Mouse (Mus musculus): Measurements from ENCODE around the gene Itsn1. TPM values are rescaled to one million over a fixed set of nuclear protein-coding genes. Genes with fewer than 3 reads are reported as not detected.

Gene Itsn1
- polyA plus RNA-seq, 1 experiment: 25.8 TPM

DNA sequence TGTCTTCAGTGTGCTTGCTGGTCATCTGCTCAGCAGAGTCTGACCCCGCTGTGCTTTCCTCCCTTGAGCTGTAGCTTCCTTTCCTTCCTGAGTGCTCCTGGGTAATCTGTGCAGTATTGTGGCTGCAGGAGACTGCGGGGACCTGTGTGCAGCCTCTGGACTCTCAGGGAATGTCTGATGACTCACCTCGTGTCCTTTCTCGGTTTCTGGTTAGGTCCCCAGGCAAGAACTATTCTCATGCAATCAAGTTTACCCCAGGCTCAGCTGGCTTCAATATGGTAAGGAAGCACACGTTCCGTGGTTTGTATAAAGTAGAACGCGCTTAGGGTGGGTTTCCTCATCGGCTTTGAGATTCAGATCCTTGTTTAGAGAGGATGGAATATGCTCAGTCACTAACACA, 82.8 kb downstream of the Itsn1 start:
- DNase-seq (ENCODE audit: low read depth): no peak

DNA sequence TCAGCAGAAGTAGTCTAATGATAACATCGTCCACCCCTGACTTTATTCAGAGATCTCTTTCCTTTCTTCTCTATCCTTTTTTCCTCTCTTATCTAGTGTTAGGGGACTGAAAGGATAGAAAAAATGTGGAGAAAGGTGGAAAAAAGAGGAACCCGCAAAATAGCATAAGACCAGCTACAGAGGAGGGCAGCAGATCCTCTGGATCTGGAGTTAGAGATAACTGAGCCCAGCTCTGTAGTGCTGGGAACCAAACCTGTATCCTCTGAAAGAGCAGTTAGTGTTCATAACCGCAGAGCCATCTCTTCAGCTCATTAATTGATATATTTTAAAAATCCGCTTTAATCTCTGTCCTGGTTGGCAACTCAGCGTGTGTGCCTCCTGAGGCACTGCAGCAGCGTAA, 84.5 kb downstream of the Itsn1 start:
- no peak for DNase-seq (ENCODE audit: low read depth)

DNA sequence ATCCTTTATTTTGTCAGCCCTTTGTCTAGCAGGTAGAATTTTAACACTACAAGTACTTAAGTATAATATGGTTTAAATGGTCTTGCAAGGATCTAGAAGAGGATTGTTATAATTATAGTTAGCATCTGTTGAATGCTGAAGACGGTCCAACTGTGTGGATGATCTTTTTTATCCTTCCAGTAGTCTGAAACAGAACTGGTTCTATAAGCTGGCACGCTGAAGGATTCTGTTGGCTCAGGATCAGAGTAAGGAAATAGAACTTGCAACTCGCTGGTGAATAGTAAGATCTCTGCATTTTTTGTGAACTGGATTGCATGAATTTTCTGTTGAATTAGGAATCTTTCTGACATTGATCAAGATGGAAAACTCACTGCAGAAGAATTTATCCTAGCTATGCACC, 86.0 kb downstream of the Itsn1 start:
- DNase-seq (ENCODE audit: low read depth): no peak

- DNase-seq (ENCODE audit: low read depth): no peak
Measured at GRCm38 (mm10) chr16:91820299-91820698, 91.2 kb downstream of the Itsn1 start.

- DNase-seq (ENCODE audit: low read depth): no peak
Measured at GRCm38 (mm10) chr16:91822325-91822724, 93.2 kb downstream of the Itsn1 start.

DNA sequence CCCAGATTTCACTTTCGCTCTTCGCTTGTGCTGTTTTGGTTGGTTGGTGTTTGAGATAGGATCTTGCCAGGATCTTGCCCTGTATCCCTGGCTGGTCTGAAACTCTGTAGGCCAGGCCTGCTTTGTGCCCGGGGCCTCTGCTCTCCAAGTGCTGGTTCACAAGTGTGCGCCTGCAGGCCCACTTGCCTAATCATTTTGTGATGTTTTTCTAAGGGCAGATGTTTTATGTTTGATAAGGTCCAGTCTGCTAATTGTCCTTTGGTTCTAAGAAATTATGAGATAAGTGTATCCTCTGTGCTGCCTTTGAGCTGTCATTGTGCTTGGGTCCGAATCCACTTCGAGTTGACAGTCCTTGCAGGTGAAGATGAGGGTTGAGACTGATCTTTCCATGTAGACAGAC, 93.7 kb downstream of the Itsn1 start:
- no peak for DNase-seq (ENCODE audit: low read depth)

DNA sequence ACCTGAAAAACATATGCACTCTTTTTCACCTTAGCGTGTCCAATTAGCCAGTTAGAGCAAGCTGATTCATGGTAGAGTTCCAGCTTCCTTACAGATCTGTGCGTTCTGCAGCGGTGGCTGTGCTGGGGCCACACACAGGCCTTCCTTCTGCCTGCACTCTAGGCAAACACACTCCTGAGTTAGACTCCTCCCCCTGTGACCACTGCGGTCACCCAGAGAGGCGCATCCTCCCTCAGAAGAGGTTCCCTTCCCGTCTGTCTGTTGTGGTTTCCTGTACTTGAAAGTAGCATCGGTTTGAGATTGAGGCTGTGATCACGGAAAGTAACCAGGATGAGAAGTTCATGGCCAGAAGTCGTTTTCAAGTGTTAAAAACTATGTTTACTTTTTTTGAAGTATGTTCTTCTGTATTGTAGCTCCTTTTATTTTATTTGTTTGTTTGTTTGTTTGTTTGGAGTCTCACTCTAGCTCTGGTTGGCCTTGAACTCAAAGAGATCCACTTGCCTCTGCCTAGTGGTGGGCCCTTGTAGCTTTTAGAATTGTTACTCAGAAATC, 96.8 kb downstream of the Itsn1 start:
- no peak for DNase-seq (ENCODE audit: low read depth)

- DNase-seq (ENCODE audit: low read depth): no peak
Measured at GRCm38 (mm10) chr16:91826893-91827292, 97.8 kb downstream of the Itsn1 start.

- DNase-seq (ENCODE audit: low read depth): no peak
Measured at GRCm38 (mm10) chr16:91827456-91827855, 98.4 kb downstream of the Itsn1 start.

DNA sequence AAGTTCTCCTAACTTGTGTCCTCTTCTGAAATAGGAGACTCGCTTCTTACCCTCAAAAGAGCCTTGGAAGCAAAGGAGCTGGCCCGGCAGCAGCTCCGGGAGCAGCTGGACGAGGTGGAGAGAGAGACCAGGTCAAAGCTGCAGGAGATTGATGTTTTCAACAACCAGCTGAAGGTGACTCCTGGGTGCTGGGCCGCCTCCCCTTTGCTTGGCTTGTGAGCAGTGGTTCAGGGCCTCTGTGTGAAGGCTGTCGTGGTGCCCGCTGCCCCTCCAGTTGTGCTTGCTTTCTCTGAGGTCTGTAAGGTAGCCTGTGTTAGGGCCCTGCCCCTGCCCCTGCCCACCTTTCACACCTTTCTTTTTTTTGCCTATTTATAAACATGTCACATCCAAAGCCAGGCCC, 99.1 kb downstream of the Itsn1 start:
- no peak for DNase-seq (ENCODE audit: low read depth)

- DNase-seq (ENCODE audit: low read depth): no peak
Measured at GRCm38 (mm10) chr16:91828603-91829002, 99.5 kb downstream of the Itsn1 start.

DNA sequence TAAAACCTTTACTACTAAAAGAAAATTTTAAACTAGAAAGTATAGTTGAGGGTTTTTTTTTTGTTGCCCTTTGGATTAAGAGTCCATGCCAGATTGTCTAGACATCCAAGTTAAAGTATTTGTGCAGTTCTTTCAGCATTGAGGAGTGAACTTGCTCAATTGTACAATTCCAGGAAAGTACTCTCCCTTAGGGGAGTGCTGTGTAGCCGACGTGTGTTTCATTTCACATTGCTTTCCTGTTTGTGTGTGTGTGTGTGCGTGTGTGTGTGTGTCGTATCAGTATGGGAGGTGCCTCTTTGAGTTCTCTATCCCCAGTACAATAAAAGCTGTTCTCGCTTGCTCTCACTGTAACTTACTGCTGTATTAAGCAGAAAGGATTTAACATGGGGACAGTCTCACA, 100.0 kb downstream of the Itsn1 start:
- no peak for DNase-seq (ENCODE audit: low read depth)

DNA sequence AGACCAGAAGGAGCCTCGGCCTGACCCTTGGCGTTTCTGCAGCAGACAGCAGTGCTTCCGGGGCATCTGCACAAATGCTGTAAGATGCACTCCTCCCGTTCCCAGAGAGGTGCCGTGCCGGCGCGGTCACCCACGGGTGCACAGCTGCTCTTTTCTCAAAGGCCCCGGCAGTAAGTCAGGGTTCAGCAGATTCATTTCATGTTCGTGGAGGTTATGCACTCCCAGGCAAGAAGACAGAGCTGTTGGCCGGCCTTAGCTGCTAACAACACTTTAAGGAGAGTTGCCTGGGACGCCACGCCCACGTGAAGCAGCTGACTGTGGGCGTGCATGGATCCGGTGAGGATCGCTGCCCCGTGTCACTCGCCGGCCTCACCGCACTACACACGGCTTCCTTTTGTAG, 101.2 kb downstream of the Itsn1 start:
- DNase-seq (ENCODE audit: low read depth): no peak

GRCm38 (mm10) chr16:91833121-91833520, 104.0 kb downstream of the Itsn1 start:
- no peak for DNase-seq (ENCODE audit: low read depth)

- no peak for DNase-seq (ENCODE audit: low read depth)
Measured at GRCm38 (mm10) chr16:91833558-91833957, 104.5 kb downstream of the Itsn1 start.

DNA sequence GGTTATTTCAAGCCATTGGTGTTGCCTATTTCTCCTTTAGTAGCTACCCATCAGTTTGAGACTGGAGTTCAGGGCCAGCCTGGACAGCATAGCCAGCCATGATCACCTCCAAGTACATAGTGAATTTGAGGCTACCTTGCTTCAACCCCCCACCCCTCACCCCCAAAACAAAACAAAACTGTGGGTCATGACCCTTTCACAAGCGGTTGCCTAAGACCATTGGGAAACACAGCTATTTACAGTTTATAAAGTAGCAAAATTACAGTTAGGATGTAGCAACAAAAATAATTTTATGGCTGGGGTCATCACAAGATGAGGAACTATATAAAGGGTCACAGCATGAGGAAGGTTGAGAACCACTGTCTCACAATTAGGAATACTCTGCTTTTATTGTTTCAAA, 104.9 kb downstream of the Itsn1 start:
- no peak for DNase-seq (ENCODE audit: low read depth)

DNA sequence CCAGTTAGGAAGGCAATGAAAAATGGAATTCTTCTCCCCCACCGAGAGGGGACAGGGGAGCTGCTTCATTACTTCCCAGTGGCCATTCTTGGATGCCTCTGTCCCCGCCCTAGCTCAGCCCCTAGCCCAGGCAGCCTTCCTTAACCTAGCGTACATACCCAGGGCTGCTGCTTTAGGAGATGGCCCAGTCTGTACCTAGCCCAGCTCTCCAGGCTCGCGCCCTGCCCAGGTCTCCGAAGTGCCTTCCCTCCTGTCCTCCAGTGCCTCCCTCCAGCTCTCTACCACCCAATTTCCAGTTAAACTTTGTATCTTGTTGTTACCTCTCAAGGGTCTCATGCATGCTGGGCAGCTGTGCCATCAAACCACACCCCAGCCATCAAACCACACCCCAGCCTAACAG, 106.7 kb downstream of the Itsn1 start:
- no peak for DNase-seq (ENCODE audit: low read depth)

DNA sequence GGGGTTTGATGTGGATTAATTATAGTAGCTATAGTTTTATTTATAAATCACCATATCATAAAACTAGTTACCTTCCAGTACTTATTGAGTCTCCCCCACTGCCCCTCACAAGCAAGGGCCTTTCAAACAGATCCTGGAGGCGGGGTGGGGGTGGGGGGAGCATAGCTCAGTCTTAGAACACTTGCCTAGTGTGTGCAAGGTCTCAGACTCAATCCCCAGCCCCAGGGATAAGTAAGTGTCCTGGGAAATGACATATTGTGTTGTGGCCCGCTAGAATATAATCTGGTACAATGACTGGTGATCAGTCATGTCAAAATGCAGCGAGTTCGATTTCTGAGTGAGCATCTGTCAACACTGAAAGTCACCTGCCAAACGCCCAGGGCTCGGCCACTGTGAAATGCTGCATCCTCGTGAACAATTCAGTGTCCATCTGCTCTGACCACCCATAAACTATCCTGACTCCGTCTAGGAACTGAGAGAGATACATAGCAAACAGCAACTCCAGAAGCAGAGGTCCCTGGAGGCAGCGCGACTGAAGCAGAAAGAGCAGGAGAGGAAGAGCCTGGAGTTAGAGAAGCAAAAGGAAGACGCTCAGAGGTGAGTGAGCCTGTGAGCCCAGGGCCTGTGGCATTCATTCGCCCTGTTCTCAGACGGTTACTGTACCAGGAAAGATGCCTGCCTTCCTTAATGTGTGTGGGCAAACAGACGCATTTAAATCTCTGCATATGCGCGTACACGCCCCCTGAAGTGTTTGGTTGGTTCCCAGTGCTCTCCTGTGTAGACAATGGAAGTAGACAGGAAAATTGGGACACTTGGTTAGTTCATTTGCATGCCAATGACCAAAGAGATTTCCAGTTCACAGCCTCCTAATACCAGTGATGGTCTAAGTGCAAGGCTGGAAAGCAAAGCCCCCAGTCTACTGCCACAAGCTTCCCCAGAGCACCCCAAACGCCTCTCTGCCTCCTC, 107.8 kb downstream of the Itsn1 start:
- no peak for DNase-seq (ENCODE audit: low read depth)

DNA sequence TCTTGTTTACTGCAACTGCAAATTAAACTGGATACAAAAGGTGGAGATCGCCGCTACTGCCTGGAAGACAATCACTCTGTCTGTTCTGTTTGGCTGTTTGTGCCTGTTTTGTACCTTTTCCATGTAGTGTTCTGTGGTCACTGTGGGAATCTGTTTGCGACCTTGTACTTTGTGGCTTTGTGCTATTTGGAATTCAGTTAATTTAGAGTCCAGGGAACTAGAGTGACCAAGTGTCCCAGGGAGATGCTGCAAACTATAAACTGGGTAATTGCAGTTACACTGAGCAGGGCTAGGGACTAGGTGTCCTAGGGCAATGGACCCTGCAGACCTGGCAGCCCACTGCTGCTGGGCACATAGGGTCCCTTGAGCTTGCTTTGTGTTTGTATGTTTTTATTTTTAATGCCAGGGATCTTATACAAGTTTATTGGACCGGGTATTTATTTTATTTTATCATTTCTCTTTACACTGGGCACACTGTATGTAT, 108.5 kb downstream of the Itsn1 start:
- DNase-seq (ENCODE audit: low read depth): no peak

DNA sequence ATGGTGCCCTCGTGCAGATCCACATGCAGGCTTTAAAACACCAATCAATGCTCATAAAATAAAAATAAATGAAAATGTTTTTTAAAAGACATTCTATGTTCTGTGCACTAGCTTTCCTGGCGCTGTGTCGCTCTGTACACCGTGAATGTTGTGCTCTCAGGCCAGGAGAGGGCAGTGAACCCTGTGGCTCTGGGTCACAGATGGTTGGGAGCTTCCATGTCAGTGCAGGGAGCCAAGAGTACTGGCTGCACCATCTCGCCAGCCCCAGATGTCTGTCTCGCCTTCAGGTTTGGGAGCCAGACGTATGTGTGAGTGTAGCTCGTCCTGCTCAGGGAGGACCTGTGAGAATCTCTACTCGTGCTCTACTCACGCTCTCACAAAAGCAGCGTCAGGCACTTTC, 109.7 kb downstream of the Itsn1 start:
- DNase-seq (ENCODE audit: low read depth): no peak

- DNase-seq (ENCODE audit: low read depth): no peak
Measured at GRCm38 (mm10) chr16:91839462-91839861, 110.4 kb downstream of the Itsn1 start.

DNA sequence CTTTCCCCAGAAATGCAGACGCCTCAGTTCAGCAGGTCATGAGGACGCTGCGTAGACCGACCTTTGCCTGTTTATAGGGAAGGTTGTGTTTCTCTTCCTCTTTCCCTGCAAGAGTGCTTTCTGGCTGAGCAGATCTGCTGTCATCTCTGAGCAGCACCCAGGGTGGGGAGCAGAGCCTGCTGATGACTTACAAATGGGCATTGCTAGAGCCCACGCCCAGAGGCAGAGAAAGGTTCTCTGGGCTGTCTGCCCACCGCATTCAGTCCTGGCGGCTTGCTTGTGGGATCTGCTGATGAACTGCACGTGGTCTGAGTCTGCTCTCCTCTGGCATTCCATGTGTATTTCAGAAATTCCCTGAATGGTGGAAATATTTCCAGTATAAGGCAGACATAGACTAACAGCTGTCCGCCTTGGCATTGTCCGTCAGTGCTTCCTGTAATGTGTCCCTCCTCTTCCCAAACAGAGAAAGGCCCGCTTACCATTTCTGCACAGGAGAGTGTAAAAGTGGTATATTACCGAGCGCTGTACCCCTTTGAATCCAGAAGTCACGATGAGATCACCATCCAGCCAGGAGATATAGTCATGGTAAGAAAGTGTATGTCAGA, 112.0 kb downstream of the Itsn1 start:
- DNase-seq (ENCODE audit: low read depth): no peak
